In the genomic region with DNA sequence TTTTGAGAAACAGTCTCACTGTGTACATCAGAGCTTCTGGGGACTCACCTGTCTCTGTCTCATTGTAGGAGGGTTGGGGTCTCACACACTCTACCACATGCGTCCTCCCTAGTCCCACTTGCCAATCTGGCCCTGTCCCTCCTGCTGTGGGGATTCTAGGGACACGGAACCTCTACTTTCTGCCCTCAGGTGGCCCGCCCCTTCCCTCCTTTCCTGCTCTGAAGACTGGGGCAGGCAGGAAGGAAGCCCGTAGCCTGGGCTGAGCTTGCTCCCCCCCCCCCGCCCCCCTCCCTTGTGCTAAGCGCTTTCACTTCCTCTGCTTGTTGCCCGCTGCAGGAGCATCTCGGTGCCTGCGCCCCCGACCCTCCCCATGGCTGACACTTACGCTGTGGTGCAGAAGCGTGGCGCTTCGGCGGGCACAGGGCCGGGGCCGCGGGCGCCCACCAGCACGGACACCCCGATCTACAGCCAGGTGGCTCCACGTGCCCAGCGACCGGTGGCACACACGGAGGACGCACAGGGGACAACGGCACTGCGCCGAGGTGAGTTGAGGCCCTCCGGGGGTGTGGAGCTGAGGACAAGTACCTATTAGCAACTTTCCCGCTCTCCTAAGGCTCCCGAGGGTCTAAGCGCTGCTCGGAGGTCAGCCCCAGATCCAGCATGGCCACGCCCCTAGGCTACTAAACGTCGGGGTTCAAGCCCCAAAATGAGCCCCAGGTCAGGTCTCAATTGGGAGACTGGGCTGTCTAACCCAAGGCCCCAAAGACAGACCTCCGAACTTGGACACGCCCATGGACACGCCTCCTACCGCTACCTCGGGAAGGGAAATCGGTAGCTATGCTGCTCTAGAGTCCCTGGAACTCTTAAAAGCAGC, we compare ENCODE assay signal across 8 mouse cellular contexts. TPM values are rescaled to one million over a fixed set of nuclear protein-coding genes. Genes with fewer than 3 reads are reported as not detected.
DNase-seq lines count a peak whose midpoint lies in the region; ATAC-seq and TF ChIP-seq lines count a peak whose summit lies in the region.

No protein-coding gene starts in this region.

- no peaks in the 10 kb centered on the region for H3K9me3 ChIP-seq in intestine, embryonic 16.5 days (ENCODE audit: control insufficient read depth, low read length)
- H3K9me3 ChIP-seq in lung, embryonic 15.5 days, result no peaks in the 10 kb centered on the region
- H3K9me3 ChIP-seq in neural tube, embryonic 15.5 days (replicated peaks), result no peaks in the 10 kb centered on the region

- peak overlapping the region; percentile 99 for H3K4me2 ChIP-seq in intestine, embryonic 16.5 days (ENCODE audit: low read depth, low read length)
- peak overlapping the region; percentile 90 for H3K4me2 ChIP-seq in lung, embryonic 15.5 days
- H3K4me2 ChIP-seq in neural tube, embryonic 15.5 days, result peak overlapping the region; percentile 98

- H3K27me3 ChIP-seq in intestine, embryonic 16.5 days (replicated peaks; ENCODE audit: control insufficient read depth, insufficient read depth, low read length), result no peaks in the 10 kb centered on the region
- H3K27me3 ChIP-seq in lung, embryonic 15.5 days, result no peaks in the 10 kb centered on the region; the same call in 1 of the 2 replicates
- H3K27me3 ChIP-seq in neural tube, embryonic 15.5 days (replicated peaks), result peaks cover 24% of the 10 kb centered on the region

- WGBS in intestine, embryonic 16.5 days, result 1% methylated on average over 41 of the region's 43 CpGs
- 1% methylated on average over 41 of the region's 43 CpGs for WGBS in lung, embryonic 15.5 days
- WGBS in neural tube, embryonic 15.5 days, result under 1% methylated on average over 37 of the region's 43 CpGs

- ATAC-seq in common myeloid progenitor, adult 5-6 weeks (replicated peaks; ENCODE audit: low read depth, poor library complexity, severe bottlenecking), result peak; percentile 85
- peak; percentile 80 for ATAC-seq in intestine, embryonic 16.5 days
- ATAC-seq in lung, embryonic 15.5 days (ENCODE audit: borderline replicate concordance, extremely low read depth, low FRiP score, low TSS enrichment), result peak; percentile 79
- ATAC-seq in neural tube, embryonic 15.5 days (ENCODE audit: low FRiP score), result peak; percentile 55

- H3K27ac ChIP-seq in layer of hippocampus, adult 2 months, result peak overlapping the region; percentile 16; the same call in 1 of the 2 replicates
- H3K27ac ChIP-seq in intestine, embryonic 16.5 days (ENCODE audit: low read length), result peak overlapping the region; percentile 37; the same call in 1 of the 2 replicates
- peak overlapping the region; percentile 24 for H3K27ac ChIP-seq in lung, embryonic 15.5 days
- H3K27ac ChIP-seq in neural tube, embryonic 15.5 days (replicated peaks), result no peak overlapping the region

- no peaks in the 10 kb centered on the region for H3K36me3 ChIP-seq in intestine, embryonic 16.5 days (ENCODE audit: control insufficient read depth, insufficient read depth, low read length)
- H3K36me3 ChIP-seq in lung, embryonic 15.5 days, result no peaks in the 10 kb centered on the region
- H3K36me3 ChIP-seq in neural tube, embryonic 15.5 days, result no peaks in the 10 kb centered on the region

- H3K4me1 ChIP-seq in intestine, embryonic 16.5 days (ENCODE audit: control insufficient read depth, insufficient read depth, low read length), result peaks cover 8% of the 10 kb centered on the region; the same call in 1 of the 2 replicates
- peaks cover 16% of the 10 kb centered on the region for H3K4me1 ChIP-seq in lung, embryonic 15.5 days
- H3K4me1 ChIP-seq in neural tube, embryonic 15.5 days, result peaks cover 11% of the 10 kb centered on the region

- H3K9ac ChIP-seq in intestine, embryonic 16.5 days (ENCODE audit: low read depth, low read length), result peak overlapping the region; percentile 73
- H3K9ac ChIP-seq in lung, embryonic 15.5 days, result peak overlapping the region; percentile 44
- peak overlapping the region; percentile 44 for H3K9ac ChIP-seq in neural tube, embryonic 15.5 days (replicated peaks)

- DNase-seq in layer of hippocampus, adult 2 months (ENCODE audit: low spot score in 2 of 2), result no peak
- DNase-seq in layer of hippocampus, postnatal 25 days (ENCODE audit: extremely low spot score in 1 of 2, low spot score in 1 of 2), result no peak
- DNase-seq in heart, adult 11 months, result peak; percentile 97
- peak; percentile 42 for DNase-seq in yolk sac, embryonic 10.5 days (ENCODE audit: low spot score)

- H3K4me3 ChIP-seq in layer of hippocampus, adult 2 months, result peak overlapping the region; percentile 61
- H3K4me3 ChIP-seq in intestine, embryonic 16.5 days (ENCODE audit: low read length), result peak overlapping the region; percentile 67
- peak overlapping the region; percentile 53 for H3K4me3 ChIP-seq in lung, embryonic 15.5 days
- H3K4me3 ChIP-seq in neural tube, embryonic 15.5 days (replicated peaks), result peak overlapping the region; percentile 49

- TF ChIP-seq CTCF in layer of hippocampus, adult 2 months (conservative IDR thresholded peaks at IDR 0.05), result no peak

RNA-seq across cellular contexts. Expression of gene Ptpn18, which starts 13.1 kb away (rescaled TPM):
- total RNA-seq in layer of hippocampus, adult 2 months (2021), result 1 to 10 TPM; 5.0 to 6.3 TPM
- 1 to 10 TPM; 4.3 to 5.6 TPM for total RNA-seq in layer of hippocampus, postnatal 25 days (2021)
- total RNA-seq in common myeloid progenitor, adult 5-6 weeks (2017), result 299 and 432 TPM in 2 replicates
- 33.4 and 33.8 TPM in 2 replicates for polyA plus RNA-seq in intestine, embryonic 16.5 days (2015; fragmentation: Nextera tagmentation; extraction: Ambion mirVana)
- polyA plus RNA-seq in lung, embryonic 15.5 days (2015; fragmentation: Nextera tagmentation; extraction: Ambion mirVana), result 41.4 and 44.0 TPM in 2 replicates
- 6.0 and 18.1 TPM in 2 replicates for polyA plus RNA-seq in neural tube, embryonic 15.5 days (2015; fragmentation: Nextera tagmentation; extraction: Ambion mirVana)

RNA-seq across cellular contexts. Expression of gene Prss39, which starts 25.5 kb away (rescaled TPM):
- not detected for total RNA-seq in layer of hippocampus, adult 2 months (2021)
- not detected for total RNA-seq in layer of hippocampus, postnatal 25 days (2021)
- not detected in 2 replicates for total RNA-seq in common myeloid progenitor, adult 5-6 weeks (2017)
- not detected in 2 replicates for polyA plus RNA-seq in intestine, embryonic 16.5 days (2015; fragmentation: Nextera tagmentation; extraction: Ambion mirVana)
- polyA plus RNA-seq in lung, embryonic 15.5 days (2015; fragmentation: Nextera tagmentation; extraction: Ambion mirVana), result not detected in 2 replicates
- polyA plus RNA-seq in neural tube, embryonic 15.5 days (2015; fragmentation: Nextera tagmentation; extraction: Ambion mirVana), result not detected in 2 replicates

RNA-seq across cellular contexts. Expression of gene Imp4, which starts 33.0 kb away (rescaled TPM):
- total RNA-seq in layer of hippocampus, adult 2 months (2021), result 10 to 100 TPM; 34.5 to 36.6 TPM
- 10 to 100 TPM; 31.4 to 35.8 TPM for total RNA-seq in layer of hippocampus, postnatal 25 days (2021)
- 33.8 and 37.4 TPM in 2 replicates for total RNA-seq in common myeloid progenitor, adult 5-6 weeks (2017)
- 112 and 122 TPM in 2 replicates for polyA plus RNA-seq in intestine, embryonic 16.5 days (2015; fragmentation: Nextera tagmentation; extraction: Ambion mirVana)
- polyA plus RNA-seq in lung, embryonic 15.5 days (2015; fragmentation: Nextera tagmentation; extraction: Ambion mirVana), result 80.1 and 82.4 TPM in 2 replicates
- polyA plus RNA-seq in neural tube, embryonic 15.5 days (2015; fragmentation: Nextera tagmentation; extraction: Ambion mirVana), result 48.6 and 61.0 TPM in 2 replicates

RNA-seq across cellular contexts. Expression of gene Ccdc115, which starts 33.2 kb away (rescaled TPM):
- total RNA-seq in layer of hippocampus, adult 2 months (2021), result 10 to 100 TPM; 19.2 to 20.3 TPM
- total RNA-seq in layer of hippocampus, postnatal 25 days (2021), result 10 to 100 TPM; 17.6 to 18.4 TPM
- 55.7 and 63.4 TPM in 2 replicates for total RNA-seq in common myeloid progenitor, adult 5-6 weeks (2017)
- 63.3 and 66.4 TPM in 2 replicates for polyA plus RNA-seq in intestine, embryonic 16.5 days (2015; fragmentation: Nextera tagmentation; extraction: Ambion mirVana)
- polyA plus RNA-seq in lung, embryonic 15.5 days (2015; fragmentation: Nextera tagmentation; extraction: Ambion mirVana), result 54.2 and 55.2 TPM in 2 replicates
- polyA plus RNA-seq in neural tube, embryonic 15.5 days (2015; fragmentation: Nextera tagmentation; extraction: Ambion mirVana), result 63.9 and 65.2 TPM in 2 replicates

Comparison
In these comparisons a context has a peak if more than half of its experiments do, and no peak if none do; other contexts are left out.
1. DNase-seq: peak in heart, adult 11 months (single experiment) and yolk sac, embryonic 10.5 days (single experiment); none in layer of hippocampus, adult 2 months (0 of 2) and layer of hippocampus, postnatal 25 days (0 of 2).
2. RNA of gene Ptpn18, which starts 13.1 kb away (total RNA-seq): 299 to 432 TPM in common myeloid progenitor, adult 5-6 weeks; 5.0 to 6.3 TPM in layer of hippocampus, adult 2 months and 4.3 to 5.6 TPM in layer of hippocampus, postnatal 25 days; every median in the first group is over 10 times any median in the second.
3. Peak in every context shown above with its lines, with median percentiles within 50 percentile points of each other: H3K4me3 ChIP-seq, ATAC-seq, H3K4me2 ChIP-seq and H3K9ac ChIP-seq.